Mouse (Mus musculus): ENCODE measurements around the gene Phf21a. TPM values are rescaled to one million over a fixed set of nuclear protein-coding genes. Genes with fewer than 3 reads are reported as not detected.

The Phf21a gene
- 7.2 and 7.3 TPM in 2 replicates for polyA plus RNA-seq (2015; fragmentation: Nextera tagmentation; extraction: Ambion mirVana)

DNA sequence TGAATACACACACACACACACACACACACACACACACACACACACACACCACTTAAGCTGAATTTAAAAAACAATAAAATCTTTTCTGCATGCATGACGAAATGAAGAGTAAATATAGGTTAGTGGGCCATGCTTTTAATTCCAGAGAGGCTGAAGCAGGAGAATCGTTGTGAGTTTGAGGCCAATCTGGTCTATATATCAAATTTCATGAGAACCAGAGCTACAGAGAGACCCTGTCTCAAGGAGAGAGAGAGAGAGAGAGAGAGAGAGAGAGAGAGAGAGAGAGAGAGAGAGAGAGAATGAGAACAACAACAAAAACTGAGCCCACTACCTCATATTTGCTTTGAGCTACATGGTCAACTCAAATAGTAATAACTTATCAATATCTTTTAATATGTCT, at the start of gene Phf21a:
TSS of gene Phf21a (plus strand) at position 301 of the 400 bp plus-strand sequence.
- WGBS = 78% methylated on average over 2 of the region's 2 CpGs
- no peak for ATAC-seq (ENCODE audit: low FRiP score, low TSS enrichment)
- no peaks in the 10 kb centered on the region for H3K4me1 ChIP-seq (replicated peaks; ENCODE audit: control insufficient read depth, insufficient read depth)

DNA sequence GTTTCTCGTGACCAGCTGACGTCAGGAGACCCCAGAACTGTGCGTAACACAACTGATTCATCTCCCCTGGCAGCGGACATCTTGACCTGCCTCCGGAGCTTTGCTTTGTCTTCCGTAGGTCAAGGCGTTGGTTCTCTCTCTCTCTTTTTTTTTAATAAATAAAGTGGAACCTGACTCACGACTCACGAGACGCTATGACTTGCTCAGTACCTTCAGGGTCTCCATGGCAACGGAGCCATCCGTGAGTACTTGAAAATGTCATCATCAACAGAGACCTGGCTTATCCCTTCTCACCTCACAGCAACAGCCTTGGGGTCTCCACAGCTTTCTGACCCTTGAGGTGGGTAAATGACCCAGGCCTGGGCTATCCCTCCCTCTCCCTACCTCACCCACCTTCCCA, 49.6 kb upstream of the Phf21a start:
- Histone ChIP-seq H3K4me2 (replicated peaks; ENCODE audit: low read depth) (no peak overlapping the region), H3K4me1 (replicated peaks; ENCODE audit: control insufficient read depth, insufficient read depth) (no peaks in the 10 kb centered on the region), H3K4me3 (ENCODE audit: low read depth, low read length) (no peak overlapping the region), H3K27me3 (ENCODE audit: control insufficient read depth, insufficient read depth, low read length) (no peaks in the 10 kb centered on the region), H3K9ac (ENCODE audit: low read length) (no peak overlapping the region), H3K27ac (replicated peaks) (no peak overlapping the region), H3K9me3 (ENCODE audit: control insufficient read depth, low read length) (no peaks in the 10 kb centered on the region), H3K36me3 (ENCODE audit: control insufficient read depth, insufficient read depth, low read length) (no peaks in the 10 kb centered on the region)
- no peak for ATAC-seq (ENCODE audit: low FRiP score, low TSS enrichment)
- DNase-seq (ENCODE audit: low spot score) = no peak
- WGBS = 82% methylated on average over 12 of the region's 12 CpGs
- TF ChIP-seq EP300 (optimal IDR thresholded peaks at IDR 0.05) (no peak), CTCF (IDR thresholded peaks at IDR 0.05; ENCODE audit: low read depth) (no peak)

More for the DNA sequence above, at the start of gene Phf21a:
- TF ChIP-seq EP300 (optimal IDR thresholded peaks at IDR 0.05) (no peak), CTCF (IDR thresholded peaks at IDR 0.05; ENCODE audit: low read depth) (no peak)
- no peak within 1 kb of the TSS for H3K27ac ChIP-seq (replicated peaks)
- DNase-seq (ENCODE audit: low spot score) = no peak
- H3K36me3 ChIP-seq (ENCODE audit: control insufficient read depth, insufficient read depth, low read length) = no peaks in the 10 kb centered on the region
- H3K4me2 ChIP-seq (replicated peaks; ENCODE audit: low read depth) = no peak within 1 kb of the TSS
- no peaks in the 10 kb centered on the region for H3K9me3 ChIP-seq (ENCODE audit: control insufficient read depth, low read length)
- no peaks in the 10 kb centered on the region for H3K27me3 ChIP-seq (ENCODE audit: control insufficient read depth, insufficient read depth, low read length)
- H3K4me3 ChIP-seq (ENCODE audit: low read depth, low read length) = no peak within 1 kb of the TSS
- H3K9ac ChIP-seq (ENCODE audit: low read length) = no peak within 1 kb of the TSS

DNA sequence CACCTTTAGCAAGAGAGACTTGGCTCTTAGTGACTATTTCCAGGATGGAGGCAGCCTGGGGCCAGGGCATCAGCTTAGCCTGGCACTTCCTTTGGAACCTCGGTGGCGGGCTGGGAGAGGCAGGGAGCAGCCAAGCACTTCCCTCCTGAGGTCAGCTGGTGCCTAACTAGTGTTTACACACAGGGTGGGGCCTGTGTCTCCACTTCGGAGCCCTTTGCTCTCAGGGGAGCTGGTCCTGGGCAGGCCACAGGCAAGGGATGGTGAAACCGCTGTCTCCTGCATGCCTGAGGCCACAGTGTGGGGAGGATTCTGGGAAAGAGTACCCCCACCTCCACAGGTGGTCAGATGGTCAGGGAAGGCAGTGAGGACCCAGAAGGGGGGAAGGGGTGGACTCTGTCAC, 45.3 kb upstream of the Phf21a start:
- Histone ChIP-seq H3K27ac (replicated peaks) (no peak overlapping the region), H3K4me3 (ENCODE audit: low read depth, low read length) (no peak overlapping the region), H3K9ac (ENCODE audit: low read length) (no peak overlapping the region), H3K9me3 (ENCODE audit: control insufficient read depth, low read length) (no peaks in the 10 kb centered on the region), H3K4me1 (replicated peaks; ENCODE audit: control insufficient read depth, insufficient read depth) (no peaks in the 10 kb centered on the region), H3K4me2 (replicated peaks; ENCODE audit: low read depth) (no peak overlapping the region), H3K27me3 (ENCODE audit: control insufficient read depth, insufficient read depth, low read length) (no peaks in the 10 kb centered on the region), H3K36me3 (ENCODE audit: control insufficient read depth, insufficient read depth, low read length) (no peaks in the 10 kb centered on the region)
- TF ChIP-seq EP300 (optimal IDR thresholded peaks at IDR 0.05) = no peak
- TF ChIP-seq CTCF (IDR thresholded peaks at IDR 0.05; ENCODE audit: low read depth) = no peak
- peak; percentile 86 for ATAC-seq (ENCODE audit: low FRiP score, low TSS enrichment)
- WGBS = 20% methylated on average over 4 of the region's 4 CpGs
- DNase-seq (ENCODE audit: low spot score) = peak; percentile 64

DNA sequence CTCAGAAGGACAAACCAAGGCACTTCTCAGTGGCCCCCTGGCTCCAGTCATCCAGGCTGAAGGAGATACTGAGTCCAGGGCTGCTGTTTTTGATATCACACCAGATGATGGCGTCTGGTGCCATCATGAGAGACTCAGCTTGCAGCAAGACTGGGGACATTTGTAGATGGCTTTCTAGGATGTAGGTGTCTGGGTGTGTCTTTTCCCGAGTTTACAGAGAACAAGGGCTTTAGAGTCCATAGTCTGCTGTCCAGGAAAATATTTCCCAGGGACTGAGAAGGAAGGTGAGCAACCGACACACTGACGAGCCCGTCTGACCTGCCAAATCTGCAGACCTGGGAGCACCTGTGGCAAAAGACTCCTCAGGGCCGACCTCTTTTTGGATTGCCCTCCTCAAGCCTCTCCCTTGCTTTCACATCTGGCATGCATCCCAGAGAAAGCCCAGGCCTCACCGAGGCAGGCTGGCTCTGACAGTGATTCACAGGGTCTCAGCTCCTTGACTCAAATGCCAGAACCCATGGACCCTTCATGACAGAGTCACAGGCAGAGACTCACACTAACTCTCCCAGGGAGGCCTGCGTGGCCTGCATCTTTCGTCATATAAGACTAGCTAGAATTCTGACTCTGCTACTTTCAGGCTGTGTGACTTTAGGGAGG, 44.8 kb upstream of the Phf21a start:
- H3K4me1 ChIP-seq (replicated peaks; ENCODE audit: control insufficient read depth, insufficient read depth) = no peaks in the 10 kb centered on the region
- no peaks in the 10 kb centered on the region for H3K27me3 ChIP-seq (ENCODE audit: control insufficient read depth, insufficient read depth, low read length)
- no peak for TF ChIP-seq EP300 (optimal IDR thresholded peaks at IDR 0.05)
- no peak for TF ChIP-seq CTCF (IDR thresholded peaks at IDR 0.05; ENCODE audit: low read depth)
- WGBS = 57% methylated on average over 9 of the region's 9 CpGs
- ATAC-seq (ENCODE audit: low FRiP score, low TSS enrichment) (no peak), DNase-seq (ENCODE audit: low spot score) (no peak)
- no peaks in the 10 kb centered on the region for H3K9me3 ChIP-seq (ENCODE audit: control insufficient read depth, low read length)
- H3K36me3 ChIP-seq (ENCODE audit: control insufficient read depth, insufficient read depth, low read length) = no peaks in the 10 kb centered on the region
- no peak overlapping the region for H3K4me2 ChIP-seq (replicated peaks; ENCODE audit: low read depth)
- H3K9ac ChIP-seq (ENCODE audit: low read length) = no peak overlapping the region
- H3K4me3 ChIP-seq (ENCODE audit: low read depth, low read length) = no peak overlapping the region
- H3K27ac ChIP-seq (replicated peaks) = no peak overlapping the region

DNA sequence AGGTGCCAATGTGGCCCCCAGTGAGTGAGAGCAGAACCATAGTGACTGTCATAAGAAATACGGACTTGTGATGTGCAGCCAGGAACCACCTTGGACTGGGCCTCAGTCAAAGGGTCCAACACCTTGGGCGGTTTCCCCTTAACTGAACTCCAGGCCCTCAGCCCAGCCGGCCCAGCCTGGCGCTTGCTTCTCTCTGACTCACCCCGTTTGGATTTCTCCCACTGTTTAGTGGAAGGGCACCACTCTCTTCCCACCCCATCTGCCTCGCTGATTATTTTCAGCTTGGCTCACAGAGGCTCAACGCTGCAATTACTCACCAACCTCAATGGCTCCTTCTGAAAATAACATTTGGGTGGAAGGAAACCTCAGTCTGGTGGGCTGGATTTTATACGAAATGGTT, 40.7 kb upstream of the Phf21a start:
- Histone ChIP-seq H3K4me1 (replicated peaks; ENCODE audit: control insufficient read depth, insufficient read depth) (no peaks in the 10 kb centered on the region), H3K36me3 (ENCODE audit: control insufficient read depth, insufficient read depth, low read length) (no peaks in the 10 kb centered on the region), H3K9ac (ENCODE audit: low read length) (no peak overlapping the region), H3K4me2 (replicated peaks; ENCODE audit: low read depth) (no peak overlapping the region), H3K9me3 (ENCODE audit: control insufficient read depth, low read length) (no peaks in the 10 kb centered on the region), H3K27me3 (ENCODE audit: control insufficient read depth, insufficient read depth, low read length) (no peaks in the 10 kb centered on the region), H3K27ac (replicated peaks) (no peak overlapping the region), H3K4me3 (ENCODE audit: low read depth, low read length) (no peak overlapping the region)
- DNase-seq (ENCODE audit: low spot score) (no peak), ATAC-seq (ENCODE audit: low FRiP score, low TSS enrichment) (peak; percentile 23; the same call in 1 of the 2 replicates)
- 59% methylated on average over 8 of the region's 8 CpGs for WGBS
- TF ChIP-seq CTCF (IDR thresholded peaks at IDR 0.05; ENCODE audit: low read depth) (no peak), EP300 (optimal IDR thresholded peaks at IDR 0.05) (no peak)

DNA sequence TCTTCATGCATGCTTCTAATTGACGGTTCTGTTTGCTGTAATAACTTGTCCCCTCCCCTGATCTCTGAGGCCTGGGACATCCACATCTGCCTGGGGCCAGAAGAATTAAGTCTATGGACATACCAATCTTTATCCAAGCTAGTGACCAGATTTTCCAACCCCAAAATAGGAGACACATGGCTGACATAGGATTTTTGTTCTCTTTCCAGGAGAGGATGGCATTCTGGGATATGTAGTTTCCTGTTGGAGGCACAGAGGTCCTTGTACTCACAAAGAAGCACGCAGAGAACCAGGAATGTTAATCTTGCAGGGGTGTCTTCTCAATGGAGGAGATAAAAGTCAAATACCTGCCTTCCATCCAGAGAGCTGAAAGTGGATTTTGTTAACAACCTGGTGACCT, 40.2 kb upstream of the Phf21a start:
- no peak overlapping the region for H3K27ac ChIP-seq (replicated peaks)
- no peaks in the 10 kb centered on the region for H3K36me3 ChIP-seq (ENCODE audit: control insufficient read depth, insufficient read depth, low read length)
- no peak overlapping the region for H3K4me2 ChIP-seq (replicated peaks; ENCODE audit: low read depth)
- H3K4me3 ChIP-seq (ENCODE audit: low read depth, low read length) = no peak overlapping the region
- DNase-seq (ENCODE audit: low spot score) = no peak
- no peaks in the 10 kb centered on the region for H3K4me1 ChIP-seq (replicated peaks; ENCODE audit: control insufficient read depth, insufficient read depth)
- no peaks in the 10 kb centered on the region for H3K9me3 ChIP-seq (ENCODE audit: control insufficient read depth, low read length)
- 29% methylated on average over 2 of the region's 2 CpGs for WGBS
- no peak overlapping the region for H3K9ac ChIP-seq (ENCODE audit: low read length)
- TF ChIP-seq CTCF (IDR thresholded peaks at IDR 0.05; ENCODE audit: low read depth) (no peak), EP300 (optimal IDR thresholded peaks at IDR 0.05) (no peak)
- ATAC-seq (ENCODE audit: low FRiP score, low TSS enrichment) = no peak
- H3K27me3 ChIP-seq (ENCODE audit: control insufficient read depth, insufficient read depth, low read length) = no peaks in the 10 kb centered on the region

Measured in stomach, postnatal 0 days (tissue).